Mouse (Mus musculus): ENCODE measurements around the gene Cdkn2a.

DNA sequence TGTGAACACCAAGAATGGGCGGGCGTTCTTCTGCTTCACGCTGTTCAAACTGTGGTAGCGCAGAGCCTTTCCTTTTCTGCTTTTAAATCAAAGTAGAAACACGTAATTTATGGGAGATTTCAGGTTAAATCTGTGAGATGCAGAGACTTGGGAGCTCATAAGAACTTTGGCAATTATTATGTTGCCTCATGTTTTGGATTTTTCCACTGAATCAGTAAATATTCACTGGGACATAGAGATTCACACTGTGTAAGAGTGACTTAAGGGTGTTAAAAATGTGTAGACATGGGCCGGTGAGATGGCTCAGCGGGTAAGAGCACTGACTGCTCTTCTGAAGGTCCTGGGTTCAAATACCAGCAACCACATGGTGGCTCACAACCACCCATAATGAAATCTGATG is 8.8 kb downstream of the Cdkn2a start:
- TF ChIP-seq CTCF (IDR thresholded peaks at IDR 0.05; ENCODE audit: control insufficient read depth, insufficient read depth, insufficient read length) (no peak), MYOG (IDR thresholded peaks at IDR 0.05; ENCODE audit: control insufficient read depth, extremely low read depth, insufficient read length) (no peak), MAX (IDR thresholded peaks at IDR 0.05) (no peak), USF1 (IDR thresholded peaks at IDR 0.05; ENCODE audit: low read depth) (no peak), CEBPB (IDR thresholded peaks at IDR 0.05; ENCODE audit: low read depth) (no peak)
